Mouse (Mus musculus): ENCODE data around the gene Tpm1. TPM values are rescaled to one million over a fixed set of nuclear protein-coding genes. Genes with fewer than 3 reads are reported as not detected.

Gene Tpm1
- polyA plus RNA-seq, 1 experiment = 2,470 TPM

- TF ChIP-seq CTCF (IDR thresholded peaks at IDR 0.05; ENCODE audit: borderline replicate concordance, insufficient read depth, low read length) = no peak
- no peak for TF ChIP-seq POLR2A (IDR thresholded peaks at IDR 0.05; ENCODE audit: low read depth, low read length)
- Histone ChIP-seq H3K4me3 (ENCODE audit: insufficient read depth, low read length) (no peak overlapping the region), H3K4me1 (ENCODE audit: control insufficient read depth, insufficient read depth, low read length) (no peaks in the 10 kb centered on the region), H3K27ac (ENCODE audit: insufficient read depth, low read length) (no peak overlapping the region)
These were observed 70.7 kb downstream of the Tpm1 start for GRCm38 (mm10) chr9:66978468-66978867.

- H3K27ac ChIP-seq (ENCODE audit: insufficient read depth, low read length) = no peak overlapping the region
- TF ChIP-seq CTCF (IDR thresholded peaks at IDR 0.05; ENCODE audit: borderline replicate concordance, insufficient read depth, low read length) (no peak), POLR2A (IDR thresholded peaks at IDR 0.05; ENCODE audit: low read depth, low read length) (no peak)
- H3K4me1 ChIP-seq (ENCODE audit: control insufficient read depth, insufficient read depth, low read length) = peaks cover 2% of the 10 kb centered on the region; the same call in 1 of the 2 replicates
- H3K4me3 ChIP-seq (ENCODE audit: insufficient read depth, low read length) = no peak overlapping the region
These were observed 71.2 kb downstream of the Tpm1 start for GRCm38 (mm10) chr9:66977982-66978381.

GRCm38 (mm10) chr9:66977121-66977520 lies 72.1 kb downstream of the Tpm1 start:
- H3K4me3 ChIP-seq (ENCODE audit: insufficient read depth, low read length) = no peak overlapping the region
- TF ChIP-seq POLR2A (IDR thresholded peaks at IDR 0.05; ENCODE audit: low read depth, low read length) (no peak), CTCF (IDR thresholded peaks at IDR 0.05; ENCODE audit: borderline replicate concordance, insufficient read depth, low read length) (no peak)
- no peak overlapping the region for H3K27ac ChIP-seq (ENCODE audit: insufficient read depth, low read length)
- H3K4me1 ChIP-seq (ENCODE audit: control insufficient read depth, insufficient read depth, low read length) = peaks cover 2% of the 10 kb centered on the region; the same call in 1 of the 2 replicates

- H3K4me3 ChIP-seq (ENCODE audit: insufficient read depth, low read length) = peak within 1 kb of the TSS; percentile 67
- TF ChIP-seq POLR2A (IDR thresholded peaks at IDR 0.05; ENCODE audit: low read depth, low read length) (peak; percentile 74), CTCF (IDR thresholded peaks at IDR 0.05; ENCODE audit: borderline replicate concordance, insufficient read depth, low read length) (no peak)
- H3K4me1 ChIP-seq (ENCODE audit: control insufficient read depth, insufficient read depth, low read length) = peaks cover 2% of the 10 kb centered on the region; the same call in 1 of the 2 replicates
- H3K27ac ChIP-seq (ENCODE audit: insufficient read depth, low read length) = peak within 1 kb of the TSS; percentile 57; the same call in 1 of the 2 replicates
These were observed 74.0 kb downstream of the Tpm1 start, which contains the start of gene Lactb for GRCm38 (mm10) chr9:66975239-66975645. TSS of gene Lactb (minus strand) at chr9:66975484.

- Histone ChIP-seq H3K27ac (ENCODE audit: insufficient read depth, low read length) (peak overlapping the region; percentile 57; the same call in 1 of the 2 replicates), H3K4me1 (ENCODE audit: control insufficient read depth, insufficient read depth, low read length) (peaks cover 2% of the 10 kb centered on the region; the same call in 1 of the 2 replicates), H3K4me3 (ENCODE audit: insufficient read depth, low read length) (peak overlapping the region; percentile 67)
- no peak for TF ChIP-seq CTCF (IDR thresholded peaks at IDR 0.05; ENCODE audit: borderline replicate concordance, insufficient read depth, low read length)
- peak; percentile 38 for TF ChIP-seq POLR2A (IDR thresholded peaks at IDR 0.05; ENCODE audit: low read depth, low read length)
These were observed 74.4 kb downstream of the Tpm1 start for GRCm38 (mm10) chr9:66974721-66975225.

Other genes starting within 250 kb of the Tpm1 start
- gene Aph1c, start 214.7 kb downstream of the Tpm1 start, polyA plus RNA-seq (2011; ENCODE audit: insufficient read length, low read depth, missing spikeins) = 0.40 and 4.9 TPM in 2 replicates
- 31.9 and 32.5 TPM in 2 replicates for gene Rab8b, start 129.7 kb downstream of the Tpm1 start, polyA plus RNA-seq (2011; ENCODE audit: insufficient read length, low read depth, missing spikeins)
- 664 and 850 TPM in 2 replicates for gene Rps27l, start 103.3 kb downstream of the Tpm1 start, polyA plus RNA-seq (2011; ENCODE audit: insufficient read length, low read depth, missing spikeins)
- gene Lactb, start 73.9 kb downstream of the Tpm1 start, polyA plus RNA-seq (2011; ENCODE audit: insufficient read length, low read depth, missing spikeins) = 15.4 and 21.9 TPM in 2 replicates